Mouse (Mus musculus): ENCODE results near the gene Ifitm6. TPM values are rescaled to one million over a fixed set of nuclear protein-coding genes. Genes with fewer than 3 reads are reported as not detected.
"Not testable (repeated sequence)": the region's sequence is repeated elsewhere in the genome, so short reads cannot be mapped to it uniquely, and the experiment has no call there.

The Ifitm6 gene
- polyA plus RNA-seq, 1 experiment: 2.1 TPM

- Histone ChIP-seq H3K27ac (replicated peaks; ENCODE audit: low read depth, low read length) (no peak overlapping the region), H3K4me3 (ENCODE audit: insufficient read depth, low read depth, low read length) (no peak overlapping the region), H3K4me1 (ENCODE audit: control insufficient read depth, insufficient read depth, insufficient read length, low read length) (no peaks in the 10 kb centered on the region)
These were observed 10.8 kb downstream of the Ifitm6 start for GRCm38 (mm10) chr7:141006914-141007313.

- no peak overlapping the region for H3K27ac ChIP-seq (replicated peaks; ENCODE audit: low read depth, low read length)
- no peaks in the 10 kb centered on the region for H3K4me1 ChIP-seq (ENCODE audit: control insufficient read depth, insufficient read depth, insufficient read length, low read length)
- H3K4me3 ChIP-seq (ENCODE audit: insufficient read depth, low read depth, low read length): no peak overlapping the region
These were observed 11.3 kb downstream of the Ifitm6 start for GRCm38 (mm10) chr7:141006446-141006845.

GRCm38 (mm10) chr7:141003248-141004010 lies 14.3 kb downstream of the Ifitm6 start:
- Histone ChIP-seq H3K4me3 (ENCODE audit: insufficient read depth, low read depth, low read length) (no peak overlapping the region), H3K4me1 (ENCODE audit: control insufficient read depth, insufficient read depth, insufficient read length, low read length) (no peaks in the 10 kb centered on the region), H3K27ac (replicated peaks; ENCODE audit: low read depth, low read length) (no peak overlapping the region)

- Histone ChIP-seq H3K27ac (replicated peaks; ENCODE audit: low read depth, low read length) (no peak overlapping the region), H3K4me3 (ENCODE audit: insufficient read depth, low read depth, low read length) (no peak overlapping the region), H3K4me1 (ENCODE audit: control insufficient read depth, insufficient read depth, insufficient read length, low read length) (no peaks in the 10 kb centered on the region)
These were observed 16.6 kb downstream of the Ifitm6 start for GRCm38 (mm10) chr7:141000881-141001708.

GRCm38 (mm10) chr7:140998853-140999700 lies 18.6 kb downstream of the Ifitm6 start:
- no peak overlapping the region for H3K4me3 ChIP-seq (ENCODE audit: insufficient read depth, low read depth, low read length)
- H3K4me1 ChIP-seq (ENCODE audit: control insufficient read depth, insufficient read depth, insufficient read length, low read length): no peaks in the 10 kb centered on the region
- no peak overlapping the region for H3K27ac ChIP-seq (replicated peaks; ENCODE audit: low read depth, low read length)

- Histone ChIP-seq H3K4me1 (ENCODE audit: control insufficient read depth, insufficient read depth, insufficient read length, low read length) (no peaks in the 10 kb centered on the region), H3K4me3 (ENCODE audit: insufficient read depth, low read depth, low read length) (no peak overlapping the region), H3K27ac (replicated peaks; ENCODE audit: low read depth, low read length) (no peak overlapping the region)
These were observed 19.9 kb downstream of the Ifitm6 start for GRCm38 (mm10) chr7:140997817-140998216.

GRCm38 (mm10) chr7:140991117-140991689 lies 26.5 kb downstream of the Ifitm6 start:
- no peaks in the 10 kb centered on the region for H3K4me1 ChIP-seq (ENCODE audit: control insufficient read depth, insufficient read depth, insufficient read length, low read length)
- no peak overlapping the region for H3K4me3 ChIP-seq (ENCODE audit: insufficient read depth, low read depth, low read length)
- H3K27ac ChIP-seq (replicated peaks; ENCODE audit: low read depth, low read length): no peak overlapping the region

GRCm38 (mm10) chr7:140990622-140991021 lies 27.1 kb downstream of the Ifitm6 start:
- Histone ChIP-seq H3K4me3 (ENCODE audit: insufficient read depth, low read depth, low read length) (no peak overlapping the region), H3K27ac (replicated peaks; ENCODE audit: low read depth, low read length) (no peak overlapping the region), H3K4me1 (ENCODE audit: control insufficient read depth, insufficient read depth, insufficient read length, low read length) (no peaks in the 10 kb centered on the region)

GRCm38 (mm10) chr7:140990185-140990584 lies 27.5 kb downstream of the Ifitm6 start:
- H3K27ac ChIP-seq (replicated peaks; ENCODE audit: low read depth, low read length): no peak overlapping the region
- no peak overlapping the region for H3K4me3 ChIP-seq (ENCODE audit: insufficient read depth, low read depth, low read length)
- H3K4me1 ChIP-seq (ENCODE audit: control insufficient read depth, insufficient read depth, insufficient read length, low read length): no peaks in the 10 kb centered on the region

- Histone ChIP-seq H3K4me1 (ENCODE audit: control insufficient read depth, insufficient read depth, insufficient read length, low read length) (no peaks in the 10 kb centered on the region), H3K4me3 (ENCODE audit: insufficient read depth, low read depth, low read length) (no peak overlapping the region), H3K27ac (replicated peaks; ENCODE audit: low read depth, low read length) (no peak overlapping the region)
These were observed 28.7 kb downstream of the Ifitm6 start for GRCm38 (mm10) chr7:140989022-140989421.

- H3K27ac ChIP-seq (replicated peaks; ENCODE audit: low read depth, low read length): no peak overlapping the region
- no peaks in the 10 kb centered on the region for H3K4me1 ChIP-seq (ENCODE audit: control insufficient read depth, insufficient read depth, insufficient read length, low read length)
- H3K4me3 ChIP-seq (ENCODE audit: insufficient read depth, low read depth, low read length): no peak overlapping the region
These were observed 30.3 kb downstream of the Ifitm6 start for GRCm38 (mm10) chr7:140987182-140988138.

- Histone ChIP-seq H3K27ac (replicated peaks; ENCODE audit: low read depth, low read length) (no peak overlapping the region), H3K4me1 (ENCODE audit: control insufficient read depth, insufficient read depth, insufficient read length, low read length) (no peaks in the 10 kb centered on the region), H3K4me3 (ENCODE audit: insufficient read depth, low read depth, low read length) (no peak overlapping the region)
These were observed 34.8 kb downstream of the Ifitm6 start for GRCm38 (mm10) chr7:140982971-140983370.

- Histone ChIP-seq H3K4me3 (ENCODE audit: insufficient read depth, low read depth, low read length) (no peak overlapping the region), H3K4me1 (ENCODE audit: control insufficient read depth, insufficient read depth, insufficient read length, low read length) (no peaks in the 10 kb centered on the region), H3K27ac (replicated peaks; ENCODE audit: low read depth, low read length) (no peak overlapping the region)
These were observed 36.0 kb downstream of the Ifitm6 start for GRCm38 (mm10) chr7:140981704-140982103.

- not testable (repeated sequence) for H3K27ac ChIP-seq (replicated peaks; ENCODE audit: low read depth, low read length); H3K4me1 ChIP-seq (ENCODE audit: control insufficient read depth, insufficient read depth, insufficient read length, low read length); H3K4me3 ChIP-seq (ENCODE audit: insufficient read depth, low read depth, low read length)
These were observed 41.0 kb downstream of the Ifitm6 start for GRCm38 (mm10) chr7:140976720-140977119.

Measured in brown adipose tissue, adult 24 weeks (tissue).